Mouse (Mus musculus) cerebellum, adult 2 months (tissue): ENCODE measurements at regions not wholly inside any gene's neighbourhood (a gene's known extent, or its start where the extent isn't known, plus 50 kb on each side); places are given as distances from the start of the nearest gene placed in this dataset.

Experiments used
- CTCF ChIP-seq: fragments of 200-500 bp; IDR thresholded peaks from 2 replicates; pipeline ENCODE4 v1.5.1; 2011; ENCODE audit warnings: low read depth, mild to moderate bottlenecking, control low read depth, low read length, moderate library complexity, borderline replicate concordance; ENCODE audit not compliant: insufficient read depth
- POLR2A ChIP-seq: fragments of 200-500 bp; IDR thresholded peaks from 2 replicates; pipeline ENCODE4 v1.6.1; 2011; ENCODE audit warnings: low read length, control low read depth, borderline replicate concordance; ENCODE audit not compliant: insufficient read depth

- TF ChIP-seq CTCF (no peak), POLR2A (no peak)
These were observed 375.5 kb downstream of the Nuf2 start for GRCm38 (mm10) chr1:169155484-169156459.
